Mouse (Mus musculus): ENCODE results near the gene Gm12845. TPM values are rescaled to one million over a fixed set of nuclear protein-coding genes. Genes with fewer than 3 reads are reported as not detected.

The Gm12845 gene
- polyA plus RNA-seq, 1 experiment, result not detected

- no peak for TF ChIP-seq POLR2A (IDR thresholded peaks at IDR 0.05; ENCODE audit: borderline replicate concordance, control insufficient read depth, low read depth, low read length)
- no peak for TF ChIP-seq CTCF (IDR thresholded peaks at IDR 0.05; ENCODE audit: control insufficient read depth, insufficient read depth, low read length)
- H3K4me3 ChIP-seq (replicated peaks; ENCODE audit: control insufficient read depth, low read depth, low read length), result no peak overlapping the region
- no peak overlapping the region for H3K27ac ChIP-seq (ENCODE audit: control insufficient read depth, insufficient read depth, low read depth, low read length, poor library complexity)
- WGBS, result 25% methylated on average over 5 of the region's 5 CpGs
- H3K4me1 ChIP-seq (ENCODE audit: control insufficient read depth, insufficient read depth, low read length), result no peaks in the 10 kb centered on the region
These were observed 46.7 kb downstream of the Gm12845 start for GRCm38 (mm10) chr4:117770935-117771334.

DNA sequence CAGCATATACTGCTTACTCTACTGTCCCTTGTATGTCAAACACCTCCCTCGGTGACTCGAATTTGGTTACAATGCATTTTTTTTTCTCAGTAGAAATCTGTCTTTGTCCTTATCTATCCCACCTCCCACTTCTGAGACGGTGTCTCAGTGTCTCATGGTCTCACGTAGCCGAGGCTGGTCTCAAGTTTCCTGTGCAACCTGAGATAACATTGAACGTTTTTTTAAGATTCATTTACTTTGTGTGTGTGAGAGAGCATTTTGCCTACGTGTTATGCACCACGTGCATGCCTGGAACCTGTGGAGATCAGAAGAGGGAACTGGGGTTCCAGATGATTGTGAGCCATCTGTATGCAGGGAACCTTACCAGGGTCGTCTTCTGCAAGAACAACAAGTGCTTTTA lies 48.7 kb downstream of the Gm12845 start:
- H3K4me3 ChIP-seq (replicated peaks; ENCODE audit: control insufficient read depth, low read depth, low read length), result no peak overlapping the region
- 40% methylated on average over 9 of the region's 9 CpGs for WGBS
- no peak for TF ChIP-seq POLR2A (IDR thresholded peaks at IDR 0.05; ENCODE audit: borderline replicate concordance, control insufficient read depth, low read depth, low read length)
- TF ChIP-seq CTCF (IDR thresholded peaks at IDR 0.05; ENCODE audit: control insufficient read depth, insufficient read depth, low read length), result no peak
- no peak overlapping the region for H3K27ac ChIP-seq (ENCODE audit: control insufficient read depth, insufficient read depth, low read depth, low read length, poor library complexity)
- H3K4me1 ChIP-seq (ENCODE audit: control insufficient read depth, insufficient read depth, low read length), result no peaks in the 10 kb centered on the region

Other genes starting within 250 kb of the Gm12845 start
- gene Rnf220, start 227.4 kb upstream of the Gm12845 start, polyA plus RNA-seq (2011; ENCODE audit: insufficient read depth, insufficient read length, low replicate concordance, missing spikeins), result 44.5 and 49.6 TPM in 2 replicates
- gene Eri3, start 174.0 kb upstream of the Gm12845 start, polyA plus RNA-seq (2011; ENCODE audit: insufficient read depth, insufficient read length, low replicate concordance, missing spikeins), result 22.4 and 27.5 TPM in 2 replicates
- gene Dmap1, start 42.1 kb upstream of the Gm12845 start, polyA plus RNA-seq (2011; ENCODE audit: insufficient read depth, insufficient read length, low replicate concordance, missing spikeins), result 18.0 and 29.7 TPM in 2 replicates
- gene Klf17, start 41.2 kb downstream of the Gm12845 start, polyA plus RNA-seq (2011; ENCODE audit: insufficient read depth, insufficient read length, low replicate concordance, missing spikeins), result not detected in 2 replicates
- 87.0 and 92.4 TPM in 2 replicates for gene Slc6a9, start 110.1 kb downstream of the Gm12845 start, polyA plus RNA-seq (2011; ENCODE audit: insufficient read depth, insufficient read length, low replicate concordance, missing spikeins)
- gene Ccdc24, start 148.1 kb downstream of the Gm12845 start, polyA plus RNA-seq (2011; ENCODE audit: insufficient read depth, insufficient read length, low replicate concordance, missing spikeins), result 1.1 TPM in 1 of 2 replicates, not detected in the other
- 1.6 and 2.4 TPM in 2 replicates for gene B4galt2, start 159.1 kb downstream of the Gm12845 start, polyA plus RNA-seq (2011; ENCODE audit: insufficient read depth, insufficient read length, low replicate concordance, missing spikeins)
- gene Atp6v0b, start 162.9 kb downstream of the Gm12845 start, polyA plus RNA-seq (2011; ENCODE audit: insufficient read depth, insufficient read length, low replicate concordance, missing spikeins), result 227 and 442 TPM in 2 replicates
- 4.7 and 7.0 TPM in 2 replicates for gene Dph2, start 167.6 kb downstream of the Gm12845 start, polyA plus RNA-seq (2011; ENCODE audit: insufficient read depth, insufficient read length, low replicate concordance, missing spikeins)
- gene Ipo13, start 190.6 kb downstream of the Gm12845 start, polyA plus RNA-seq (2011; ENCODE audit: insufficient read depth, insufficient read length, low replicate concordance, missing spikeins), result 58.8 and 93.1 TPM in 2 replicates
- gene Artn, start 205.4 kb downstream of the Gm12845 start, polyA plus RNA-seq (2011; ENCODE audit: insufficient read depth, insufficient read length, low replicate concordance, missing spikeins), result 4.0 and 5.4 TPM in 2 replicates

Measured in bone marrow, adult 2 months (tissue).